In genomic region chr2:32704021-32704421, GRCm38 (mm10) we compare ENCODE assay signal across 8 mouse cellular contexts. TPM values are rescaled to one million over a fixed set of nuclear protein-coding genes. Genes with fewer than 3 reads are reported as not detected.
DNase-seq lines count a peak whose midpoint lies in the region; ATAC-seq and TF ChIP-seq lines count a peak whose summit lies in the region.

TSS of gene Fpgs (minus strand) at chr2:32704145.

- H3K4me3 ChIP-seq in heart, embryonic 11.5 days (ENCODE audit: low read depth, low read length): no peak within 1 kb of the TSS
- no peak within 1 kb of the TSS for H3K4me3 ChIP-seq in MEL (ENCODE audit: control insufficient read depth in 1 of 2, insufficient read depth in 1 of 2, low read depth in 2 of 2, low read length in 2 of 2)
- no peak within 1 kb of the TSS for H3K4me3 ChIP-seq in heart, postnatal 0 days (ENCODE audit: low read depth, low read length)
- H3K4me3 ChIP-seq in limb, embryonic 10.5 days: no peak within 1 kb of the TSS

- no peak for TF ChIP-seq RAD21 in MEL (IDR thresholded peaks at IDR 0.05; ENCODE audit: low read depth, low read length)

- DNase-seq in heart, postnatal 25 days (ENCODE audit: low spot score): no peak
- DNase-seq in MEL (ENCODE audit: low read depth, low spot score): no peak
- no peak for DNase-seq in heart, postnatal 0 days (ENCODE audit: low spot score)
- no peak for DNase-seq in limb, embryonic 10.5 days (ENCODE audit: low spot score)
- no peak for DNase-seq in cerebellum, postnatal 4 days (ENCODE audit: low spot score in 2 of 2)
- DNase-seq in retina, postnatal 1 day: no peak

- no peak for TF ChIP-seq CTCF in MEL (IDR thresholded peaks at IDR 0.05 in 2 of 3, conservative IDR thresholded peaks at IDR 0.05 in 1 of 3; ENCODE audit: control insufficient read depth in 1 of 3, insufficient read depth in 1 of 3, low read depth in 2 of 3, low read length in 3 of 3, poor library complexity in 1 of 3, severe bottlenecking in 1 of 3)
- no peak for TF ChIP-seq CTCF in heart, postnatal 0 days (IDR thresholded peaks at IDR 0.05; ENCODE audit: low read depth)

- intact Hi-C loops in heart, postnatal 25 days (cut with DNase I): no loop called here

- no peak within 1 kb of the TSS for H3K9ac ChIP-seq in heart, embryonic 11.5 days (ENCODE audit: low read depth, low read length)
- H3K9ac ChIP-seq in MEL (ENCODE audit: control insufficient read depth, low read depth, low read length, poor library complexity, severe bottlenecking): no peak within 1 kb of the TSS
- no peak within 1 kb of the TSS for H3K9ac ChIP-seq in heart, postnatal 0 days (replicated peaks; ENCODE audit: low read depth, low read length)

- TF ChIP-seq POLR2A in MEL (IDR thresholded peaks at IDR 0.05; ENCODE audit: control insufficient read depth in 1 of 2, insufficient read depth in 1 of 2, low read depth in 1 of 2, low read length in 2 of 2, poor library complexity in 1 of 2): no peak

- H3K27ac ChIP-seq in heart, embryonic 11.5 days (ENCODE audit: low read depth, low read length): no peak within 1 kb of the TSS
- no peak within 1 kb of the TSS for H3K27ac ChIP-seq in MEL (ENCODE audit: control insufficient read depth, low read depth, low read length)
- H3K27ac ChIP-seq in heart, postnatal 0 days (ENCODE audit: low read depth): no peak within 1 kb of the TSS
- no peak within 1 kb of the TSS for H3K27ac ChIP-seq in limb, embryonic 10.5 days

- H3K27me3 ChIP-seq in heart, embryonic 11.5 days (ENCODE audit: control insufficient read depth, insufficient read depth, low read length): no peaks in the 10 kb centered on the region
- no peaks in the 10 kb centered on the region for H3K27me3 ChIP-seq in MEL (ENCODE audit: control insufficient read depth in 1 of 2, insufficient read depth in 2 of 2, low read length in 2 of 2)
- H3K27me3 ChIP-seq in heart, postnatal 0 days (ENCODE audit: control insufficient read depth, insufficient read depth, low read length): no peaks in the 10 kb centered on the region
- H3K27me3 ChIP-seq in limb, embryonic 10.5 days (ENCODE audit: low read depth, poor library complexity, severe bottlenecking): no peaks in the 10 kb centered on the region

- no peaks in the 10 kb centered on the region; the same call in 1 of the 2 replicates for H3K4me1 ChIP-seq in heart, embryonic 11.5 days (ENCODE audit: control insufficient read depth, insufficient read depth, low read length)
- no peaks in the 10 kb centered on the region for H3K4me1 ChIP-seq in MEL (ENCODE audit: control insufficient read depth in 1 of 2, insufficient read depth in 2 of 2, low read length in 2 of 2)
- no peaks in the 10 kb centered on the region for H3K4me1 ChIP-seq in heart, postnatal 0 days (ENCODE audit: control insufficient read depth, insufficient read depth)
- H3K4me1 ChIP-seq in limb, embryonic 10.5 days: 0 out of 2 replicates have a peak, but pooled peaks cover 11% of the 10 kb centered on the region

- WGBS in heart, embryonic 11.5 days (ENCODE audit: insufficient replicate concordance): 83% methylated on average over 2 of the region's 2 CpGs
- WGBS in heart, postnatal 0 days: 77% methylated on average over 2 of the region's 2 CpGs
- WGBS in limb, embryonic 10.5 days: 79% methylated on average over 2 of the region's 2 CpGs

- ATAC-seq in heart, embryonic 11.5 days (replicated peaks; ENCODE audit: insufficient number of reproducible peaks, low FRiP score, low TSS enrichment): no peak
- ATAC-seq in heart, postnatal 0 days (ENCODE audit: insufficient read depth, low read depth): no peak
- ATAC-seq in neutrophil, adult 5-6 weeks (ENCODE audit: extremely low read depth, insufficient number of reproducible peaks, low FRiP score, poor library complexity, severe bottlenecking): no peak

- no peaks in the 10 kb centered on the region for H3K9me3 ChIP-seq in heart, embryonic 11.5 days (replicated peaks; ENCODE audit: control insufficient read depth, low read length)
- no peaks in the 10 kb centered on the region for H3K9me3 ChIP-seq in MEL (replicated peaks; ENCODE audit: insufficient read depth, low read length)
- H3K9me3 ChIP-seq in heart, postnatal 0 days (replicated peaks; ENCODE audit: control insufficient read depth, low read length): no peaks in the 10 kb centered on the region
- H3K9me3 ChIP-seq in limb, embryonic 10.5 days (replicated peaks): no peaks in the 10 kb centered on the region

- peaks cover 6% of the 10 kb centered on the region for H3K79me2 ChIP-seq in MEL (ENCODE audit: control insufficient read depth, insufficient read depth, low read length, poor library complexity)

- TF ChIP-seq EP300 in MEL (IDR thresholded peaks at IDR 0.05; ENCODE audit: low read depth in 1 of 2, low read length in 2 of 2): no peak
- no peak for TF ChIP-seq EP300 in heart, postnatal 0 days (IDR thresholded peaks at IDR 0.05; ENCODE audit: low read depth)

- no peak within 1 kb of the TSS for H3K4me2 ChIP-seq in heart, embryonic 11.5 days
- no peak within 1 kb of the TSS for H3K4me2 ChIP-seq in heart, postnatal 0 days (ENCODE audit: low read depth, low read length)

- H3K36me3 ChIP-seq in heart, embryonic 11.5 days (ENCODE audit: control insufficient read depth, insufficient read depth, low read length): peaks cover 37% of the 10 kb centered on the region
- H3K36me3 ChIP-seq in MEL (ENCODE audit: control insufficient read depth in 1 of 2, insufficient read depth in 2 of 2, low read length in 2 of 2): peaks cover 2 to 9% of the 10 kb centered on the region in 2 experiments; a peak in 3 of 4 replicates
- H3K36me3 ChIP-seq in heart, postnatal 0 days (replicated peaks; ENCODE audit: control insufficient read depth, insufficient read depth, low read length): peaks cover 61% of the 10 kb centered on the region
- H3K36me3 ChIP-seq in limb, embryonic 10.5 days: peaks cover 80% of the 10 kb centered on the region

TF ChIP-seq in MEL, 35 proteins besides CTCF, POLR2A, EP300 and RAD21:
- TF ChIP-seq ZC3H11A (IDR thresholded peaks at IDR 0.05; ENCODE audit: low read depth, low read length) (no peak), USF1 (IDR thresholded peaks at IDR 0.05; ENCODE audit: low read depth, low read length) (no peak), KAT2A (conservative IDR thresholded peaks at IDR 0.05; ENCODE audit: low read depth, low read length) (no peak), POLR2AphosphoS5 (IDR thresholded peaks at IDR 0.05; ENCODE audit: borderline replicate concordance, low read depth, low read length) (no peak), MEF2A (IDR thresholded peaks at IDR 0.05; ENCODE audit: extremely low read depth, insufficient replicate concordance, low read depth, low read length, poor library complexity, severe bottlenecking) (no peak), JUND (IDR thresholded peaks at IDR 0.05; ENCODE audit: low read depth, low read length) (no peak), ZMIZ1 (IDR thresholded peaks at IDR 0.05; ENCODE audit: low read depth, low read length) (no peak), BHLHE40 (IDR thresholded peaks at IDR 0.05; ENCODE audit: borderline replicate concordance, low read depth, low read length) (no peak)

RNA-seq across cellular contexts. Expression of gene Fpgs, which starts in this region (rescaled TPM):
- polyA plus RNA-seq in heart, embryonic 11.5 days (2014; fragmentation: Nextera tagmentation; extraction: Ambion mirVana): 14.5 and 15.3 TPM in 2 replicates
- total RNA-seq in heart, postnatal 25 days (2021): 1 to 10 TPM; 4.2 to 6.0 TPM
- total RNA-seq in MEL (2012; rRNA removed): 32.5 and 40.0 TPM in 2 replicates
- 10 to 100 TPM in 1 of 2 experiments, not detected in 1; 73.9 TPM for polyA plus RNA-seq in MEL (2012; ENCODE audit: insufficient read depth in 1 of 2, insufficient read length in 2 of 2, low read depth in 1 of 2, low replicate concordance in 2 of 2, missing spikeins in 1 of 2)
- total RNA-seq in heart, postnatal 0 days (2014; rRNA removed; ENCODE audit: low replicate concordance): 13.6 and 14.5 TPM in 2 replicates
- polyA plus RNA-seq in heart, postnatal 0 days (2015; fragmentation: Nextera tagmentation; extraction: Ambion mirVana): 8.5 and 10.9 TPM in 2 replicates
- polyA plus RNA-seq in limb, embryonic 10.5 days (2016; fragmentation: Nextera tagmentation; extraction: Ambion mirVana): 31.6 and 35.4 TPM in 2 replicates
- 9.0 and 10.1 TPM in 2 replicates for total RNA-seq in neutrophil, adult 5-6 weeks (2017)
